Mouse (Mus musculus): ENCODE measurements around the gene Slc6a9.
A peak's percentile ranks its signal among the peaks of the same experiment; 100 is the strongest.

Gene Slc6a9

GRCm38 (mm10) chr4:117840821-117841220, 6.5 kb downstream of the Slc6a9 start:
- peak; percentile 75 for DNase-seq (ENCODE audit: low spot score)

DNA sequence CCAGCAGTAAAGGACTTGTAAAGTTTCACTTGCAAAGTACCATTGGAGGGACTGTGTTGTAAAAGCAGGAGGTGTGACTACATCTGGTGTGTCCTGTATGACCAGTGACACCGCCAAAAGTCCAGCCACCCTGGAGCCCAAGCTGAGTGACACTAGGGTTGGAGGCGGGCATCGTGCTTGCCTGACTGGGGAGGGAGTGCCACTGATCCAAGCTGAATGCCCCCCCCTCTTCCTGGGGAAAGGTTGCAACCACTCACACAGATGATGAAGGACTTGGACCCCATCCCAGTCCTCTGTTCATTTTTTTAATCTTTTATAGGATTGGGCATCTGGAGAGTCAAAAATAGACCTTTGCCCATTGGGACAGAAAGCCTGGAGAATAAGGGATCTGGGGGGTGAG, 7.3 kb downstream of the Slc6a9 start:
- DNase-seq (ENCODE audit: low spot score): no peak

- no peak for DNase-seq (ENCODE audit: low spot score)
Observed at GRCm38 (mm10) chr4:117843101-117843500, 8.8 kb downstream of the Slc6a9 start.

GRCm38 (mm10) chr4:117844467-117844866, 10.2 kb downstream of the Slc6a9 start:
- DNase-seq (ENCODE audit: low spot score): no peak

GRCm38 (mm10) chr4:117845316-117845715, 11.0 kb downstream of the Slc6a9 start:
- DNase-seq (ENCODE audit: low spot score): no peak

GRCm38 (mm10) chr4:117846261-117846660, 12.0 kb downstream of the Slc6a9 start:
- DNase-seq (ENCODE audit: low spot score): no peak

- no peak for DNase-seq (ENCODE audit: low spot score)
Observed at GRCm38 (mm10) chr4:117847011-117847410, 12.7 kb downstream of the Slc6a9 start.

- no peak for DNase-seq (ENCODE audit: low spot score)
Observed at GRCm38 (mm10) chr4:117849063-117849462, 14.8 kb downstream of the Slc6a9 start.

DNA sequence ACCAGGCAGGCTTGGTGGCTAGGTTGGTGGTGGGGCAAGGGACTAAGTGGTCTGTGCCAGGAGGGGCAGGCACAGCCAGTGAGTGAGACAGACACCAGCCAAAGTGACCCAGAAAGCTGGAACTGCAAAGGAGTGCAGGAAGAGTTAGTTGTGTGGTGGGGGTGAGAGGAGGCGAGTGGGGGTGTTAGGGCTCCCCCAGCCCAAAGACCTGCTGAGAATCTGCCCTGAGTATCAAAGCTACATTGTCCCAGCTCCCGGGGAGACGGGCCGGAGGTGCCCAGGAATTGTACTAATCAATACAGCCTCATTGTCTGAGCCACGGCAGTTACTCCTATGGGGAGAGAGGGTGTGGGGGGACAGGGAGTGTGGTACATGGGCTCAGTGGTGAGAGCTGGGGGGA, 15.2 kb downstream of the Slc6a9 start:
- no peak for DNase-seq (ENCODE audit: low spot score)

DNA sequence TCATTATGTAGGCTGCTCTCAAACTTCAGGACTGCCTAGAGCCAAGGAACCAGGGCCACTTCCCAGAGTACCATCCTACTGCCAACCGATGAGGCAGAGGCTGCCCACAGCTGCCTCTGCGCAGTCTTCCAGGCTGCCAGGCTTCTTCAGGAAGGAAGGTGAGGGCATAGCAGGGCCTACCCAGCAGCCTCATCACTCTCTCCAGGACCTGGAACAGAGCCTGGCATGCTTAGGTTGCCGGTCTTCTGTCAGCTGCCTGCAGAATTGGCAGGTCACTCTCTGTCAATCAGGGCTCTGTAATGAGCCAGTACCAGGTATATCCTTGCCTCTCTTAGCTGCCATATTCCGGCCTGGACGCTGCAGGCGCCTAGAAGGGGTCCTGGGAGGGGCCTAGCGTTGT, 15.9 kb downstream of the Slc6a9 start:
- no peak for DNase-seq (ENCODE audit: low spot score)

GRCm38 (mm10) chr4:117850871-117851270, 16.6 kb downstream of the Slc6a9 start:
- DNase-seq (ENCODE audit: low spot score): no peak

DNA sequence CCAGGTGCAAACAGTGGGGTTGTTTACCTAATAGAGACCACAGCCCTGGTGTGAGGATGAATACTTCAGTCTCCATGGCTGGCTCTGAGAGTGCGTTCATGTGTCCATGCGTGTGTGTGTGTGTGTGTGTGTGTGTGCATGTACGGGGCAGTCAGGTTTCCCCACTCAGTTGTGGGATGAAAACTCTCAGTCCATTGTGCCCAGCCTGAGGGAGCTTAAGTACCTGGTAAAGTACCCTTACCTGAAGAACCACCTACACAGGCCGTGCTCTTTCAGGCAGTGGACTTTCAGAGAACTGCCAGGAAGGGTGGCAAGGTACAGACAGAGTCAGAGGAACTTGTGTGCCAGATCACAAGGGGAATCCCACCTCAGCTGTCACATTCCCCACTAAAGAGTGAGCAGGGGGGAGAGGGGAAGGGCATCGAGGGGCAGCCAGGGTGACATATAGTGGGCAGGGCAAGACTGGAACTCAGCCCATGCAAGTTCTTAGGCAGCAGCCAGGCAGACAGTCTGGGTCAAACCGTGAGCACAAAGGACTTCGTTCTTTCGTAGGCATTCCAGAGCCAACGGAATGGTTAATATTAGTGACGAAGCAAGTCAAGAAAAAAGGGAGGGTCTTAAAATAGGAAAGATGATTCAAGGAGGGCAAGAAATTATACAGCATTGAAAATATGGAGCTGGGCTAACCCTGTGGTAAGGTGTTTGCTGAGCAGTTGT, 18.0 kb downstream of the Slc6a9 start:
- DNase-seq (ENCODE audit: low spot score): no peak

DNA sequence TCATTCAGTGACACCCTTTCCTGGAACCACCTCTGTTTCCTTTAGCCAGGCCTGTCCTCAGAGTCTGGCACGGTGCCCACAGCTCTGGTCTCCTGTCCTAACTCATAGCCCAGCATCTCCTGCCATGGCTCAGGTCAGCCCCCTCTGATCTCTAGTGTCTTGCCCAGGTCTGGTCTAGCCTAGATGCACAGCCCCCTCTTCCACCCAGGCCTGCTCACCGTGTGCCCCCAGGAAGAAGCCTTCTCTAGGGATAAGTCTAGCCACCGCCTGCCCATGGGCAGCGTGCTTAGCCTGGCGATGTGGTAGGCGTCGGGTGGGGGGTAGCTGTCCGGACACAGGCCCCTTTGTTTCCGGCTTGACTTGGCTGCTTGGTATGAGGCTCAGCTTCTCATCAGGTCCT, 20.8 kb downstream of the Slc6a9 start:
- DNase-seq (ENCODE audit: low spot score): no peak

DNA sequence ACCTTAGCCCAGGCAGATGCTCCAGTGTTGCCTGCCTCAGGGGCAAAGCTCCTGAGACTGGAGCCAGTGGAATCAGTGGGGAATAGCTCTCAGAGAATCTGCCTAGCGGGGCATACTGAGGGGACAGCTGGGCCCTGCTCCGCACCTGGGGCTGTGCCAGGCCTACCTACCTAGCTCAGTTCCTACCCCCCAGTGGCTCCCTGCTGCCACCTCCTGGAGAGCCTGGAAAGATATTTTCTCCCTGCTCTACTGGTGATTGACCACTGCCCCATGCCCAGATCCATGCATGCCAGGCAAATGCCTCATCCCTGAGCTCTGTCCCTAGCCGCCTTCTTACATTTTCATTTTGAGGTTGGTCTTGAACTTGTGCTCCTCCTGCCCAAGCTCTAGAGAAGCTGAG, 24.5 kb downstream of the Slc6a9 start:
- DNase-seq (ENCODE audit: low spot score): peak; percentile 68

- no peak for DNase-seq (ENCODE audit: low spot score)
Observed at GRCm38 (mm10) chr4:117860570-117860969, 26.3 kb downstream of the Slc6a9 start.

GRCm38 (mm10) chr4:117862823-117863222, 28.5 kb downstream of the Slc6a9 start:
- DNase-seq (ENCODE audit: low spot score): no peak

DNA sequence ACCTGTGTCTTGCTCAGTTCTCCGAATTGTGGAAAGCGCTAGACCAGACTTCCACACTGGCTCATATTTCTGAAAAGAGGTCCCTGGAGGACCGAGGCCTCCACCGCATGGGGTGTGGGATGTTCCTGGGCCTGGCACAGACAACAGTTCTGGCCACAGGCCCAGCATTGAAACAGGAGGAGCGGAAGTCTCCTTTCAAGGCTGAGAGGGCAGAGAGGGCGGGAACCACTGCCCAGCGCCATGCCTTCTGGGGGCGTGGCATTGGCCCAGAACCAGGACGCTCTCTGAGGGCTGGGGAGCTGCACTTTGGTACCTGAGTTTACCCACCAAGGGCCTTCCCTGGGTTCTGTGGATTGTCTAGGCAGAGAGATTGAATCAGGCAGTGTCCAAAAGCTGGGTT, 31.8 kb downstream of the Slc6a9 start:
- DNase-seq (ENCODE audit: low spot score): peak; percentile 87

GRCm38 (mm10) chr4:117867000-117867399, 32.7 kb downstream of the Slc6a9 start:
- DNase-seq (ENCODE audit: low spot score): no peak

GRCm38 (mm10) chr4:117867823-117868222, 33.5 kb downstream of the Slc6a9 start:
- DNase-seq (ENCODE audit: low spot score): peak; percentile 49

- no peak for DNase-seq (ENCODE audit: low spot score)
Observed at GRCm38 (mm10) chr4:117869317-117869716, 35.0 kb downstream of the Slc6a9 start.

DNA sequence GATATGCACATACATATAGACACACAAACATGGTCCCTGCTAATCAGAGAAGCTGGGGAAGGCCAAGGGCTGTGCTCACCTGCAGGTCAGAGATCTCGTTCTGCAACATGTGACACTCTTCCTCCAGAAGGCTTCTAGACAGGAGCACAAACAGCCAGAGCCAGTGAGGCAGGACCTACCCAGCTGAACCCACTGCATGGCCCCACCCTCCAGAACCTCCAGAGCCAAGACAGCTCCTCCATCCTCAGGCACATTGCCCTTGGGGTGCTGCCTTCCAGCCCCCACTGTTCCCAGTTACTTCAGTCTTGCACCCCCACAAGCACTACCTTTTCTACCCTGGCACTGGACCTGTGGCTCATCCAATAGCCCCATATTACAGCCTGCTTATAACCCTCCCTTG, 36.1 kb downstream of the Slc6a9 start:
- DNase-seq (ENCODE audit: low spot score): no peak

GRCm38 (mm10) chr4:117871787-117872186, 37.5 kb downstream of the Slc6a9 start:
- DNase-seq (ENCODE audit: low spot score): no peak

DNA sequence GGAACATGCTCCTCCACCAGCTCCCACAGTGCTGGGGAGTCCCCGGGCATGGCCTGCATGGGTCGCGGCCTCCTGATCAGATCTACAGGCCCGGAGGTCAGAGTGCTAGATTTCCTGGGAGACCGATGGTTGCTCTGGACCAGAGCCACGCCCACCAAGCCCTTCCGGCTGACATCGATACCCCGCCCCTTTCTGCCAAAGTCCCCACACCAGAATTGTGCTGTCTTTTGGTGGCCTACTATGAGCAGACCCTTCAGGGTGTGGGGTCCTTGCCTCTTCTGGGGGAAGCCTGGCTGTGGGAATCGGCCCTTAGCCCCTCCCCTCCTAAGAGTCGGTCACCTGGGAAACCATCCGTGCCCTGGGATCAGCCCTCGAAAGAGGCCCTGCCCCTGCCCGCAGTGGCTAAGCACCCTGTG, 38.2 kb downstream of the Slc6a9 start, which contains the start of gene Ccdc24:
Gene Ccdc24 (minus strand): TSS at position 87 of the 416 bp plus-strand sequence.
- DNase-seq (ENCODE audit: low spot score): no peak

DNA sequence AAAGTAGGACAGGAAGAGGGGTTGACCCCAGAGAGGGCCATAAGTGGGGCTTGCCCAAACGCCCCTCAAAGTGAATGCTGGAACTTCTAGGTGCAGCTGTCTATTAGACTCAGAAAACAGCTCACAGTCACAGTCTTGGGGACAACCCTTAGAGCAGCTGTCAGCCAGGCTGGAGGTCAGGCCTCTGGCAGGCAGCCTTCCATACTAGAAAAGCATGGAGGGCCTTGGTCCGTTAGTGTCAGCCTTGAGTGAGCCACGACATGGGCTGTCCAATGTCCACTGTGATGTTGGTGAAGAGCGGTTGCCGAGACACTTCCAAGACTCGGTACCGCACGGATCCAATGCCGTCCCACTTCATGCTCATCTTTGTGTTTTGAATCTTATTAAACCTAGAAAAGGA, 39.3 kb downstream of the Slc6a9 start:
- no peak for DNase-seq (ENCODE audit: low spot score)

Measured in lung, postnatal 25 days (tissue).